Mouse (Mus musculus): ENCODE results near the gene Kcnt1. TPM values are rescaled to one million over a fixed set of nuclear protein-coding genes. Genes with fewer than 3 reads are reported as not detected.

Kcnt1 gene
- 1.5 and 1.7 TPM in 2 replicates for polyA plus RNA-seq (2012; rRNA removed; ENCODE audit: low replicate concordance)

DNA sequence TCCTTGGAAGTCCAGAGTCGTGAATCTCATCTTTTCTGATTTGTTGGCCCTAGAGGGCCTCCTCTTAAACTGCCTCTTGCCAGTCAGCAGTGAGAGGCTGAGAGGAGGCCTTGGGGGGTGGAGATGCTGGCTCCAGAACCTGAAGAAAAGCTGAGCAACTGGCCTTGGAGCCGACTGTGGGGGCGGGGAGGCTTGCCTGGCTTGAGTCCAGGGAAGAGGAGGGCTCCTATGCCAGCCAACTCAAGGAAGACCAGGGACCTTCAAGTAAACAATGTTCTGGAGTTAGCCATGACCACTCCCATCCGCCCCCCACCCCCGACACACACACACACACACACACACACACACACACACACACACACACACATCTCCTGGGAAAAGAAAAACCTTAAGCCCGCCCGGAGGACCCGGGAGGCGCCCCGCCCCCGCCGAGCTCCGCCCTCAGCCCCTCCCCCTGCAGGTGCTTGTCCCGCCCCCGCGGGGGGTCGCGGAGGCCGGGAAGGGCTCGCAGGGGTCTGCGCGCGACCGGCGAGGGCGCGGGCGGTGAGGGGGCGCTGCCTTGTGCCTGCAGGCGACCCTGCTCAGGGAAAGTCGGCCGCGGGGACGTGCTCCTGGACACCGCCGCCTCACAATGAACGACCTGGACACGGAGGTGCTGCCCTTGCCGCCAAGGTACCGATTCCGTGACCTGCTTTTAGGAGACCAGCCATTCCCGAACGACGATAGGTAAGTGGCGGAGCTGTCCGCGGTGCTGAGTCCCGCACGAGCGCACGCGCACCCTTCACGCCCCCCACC lies at the start of gene Kcnt1:
TSS of gene Kcnt1 (plus strand) at position 398 of the 795 bp plus-strand sequence.

GRCm38 (mm10) chr2:25815748-25816147 lies 47.8 kb upstream of the Kcnt1 start, which contains the start of gene Glt6d1:
TSS of gene Glt6d1 (minus strand) at chr2:25815848.

DNA sequence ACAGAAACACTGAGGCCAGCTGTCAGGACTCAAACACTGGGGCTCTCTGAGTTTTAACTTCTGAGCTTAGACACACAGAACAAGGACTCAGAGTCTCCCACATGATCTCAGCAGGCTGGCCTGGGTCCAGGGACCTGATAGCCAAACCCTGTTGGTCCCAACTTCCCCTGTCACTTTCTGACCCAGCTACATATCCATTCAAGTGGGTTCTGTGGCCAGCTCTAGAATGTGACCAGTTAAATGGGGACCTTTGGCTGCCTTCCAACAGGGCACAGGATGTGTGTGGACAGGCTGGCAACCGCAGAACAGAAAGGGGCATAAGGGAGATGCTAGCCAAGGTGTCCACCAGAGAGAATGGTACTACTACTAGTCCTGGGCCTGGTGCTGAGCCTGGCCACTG lies 40.7 kb upstream of the Kcnt1 start, which contains the start of gene Lcn9:
TSS of gene Lcn9 (plus strand) at position 348 of the 400 bp plus-strand sequence.

GRCm38 (mm10) chr2:25847226-25847625 lies 16.3 kb upstream of the Kcnt1 start, which contains the start of gene Sohlh1:
TSS of gene Sohlh1 (minus strand) at chr2:25847248.

Other genes with a start within 250 kb of the Kcnt1 start
- gene Ccdc183, start 246.1 kb upstream of the Kcnt1 start, polyA plus RNA-seq (2012; rRNA removed; ENCODE audit: low replicate concordance): not detected in 2 replicates
- 31.8 and 53.1 TPM in 2 replicates for gene Tmem141, start 241.7 kb upstream of the Kcnt1 start, polyA plus RNA-seq (2012; rRNA removed; ENCODE audit: low replicate concordance)
- gene Fcna, start 235.7 kb upstream of the Kcnt1 start, polyA plus RNA-seq (2012; rRNA removed; ENCODE audit: low replicate concordance): 16.8 and 21.3 TPM in 2 replicates
- 0.64 and 5.5 TPM in 2 replicates for gene Lcn8, start 210.6 kb upstream of the Kcnt1 start, polyA plus RNA-seq (2012; rRNA removed; ENCODE audit: low replicate concordance)
- gene Lcn5, start 205.8 kb upstream of the Kcnt1 start, polyA plus RNA-seq (2012; rRNA removed; ENCODE audit: low replicate concordance): 0.52 and 3.7 TPM in 2 replicates
- 0.78 TPM in 1 of 2 replicates, not detected in the other for gene Lcn6, start 186.9 kb upstream of the Kcnt1 start, polyA plus RNA-seq (2012; rRNA removed; ENCODE audit: low replicate concordance)
- 0.24 and 0.62 TPM in 2 replicates for gene Lcn10, start 181.0 kb upstream of the Kcnt1 start, polyA plus RNA-seq (2012; rRNA removed; ENCODE audit: low replicate concordance)
- not detected in 2 replicates for gene Obp2a, start 163.7 kb upstream of the Kcnt1 start, polyA plus RNA-seq (2012; rRNA removed; ENCODE audit: low replicate concordance)
- gene Bmyc, start 157.0 kb upstream of the Kcnt1 start, polyA plus RNA-seq (2012; rRNA removed; ENCODE audit: low replicate concordance): 48.0 and 66.2 TPM in 2 replicates
- not detected in 2 replicates for gene Obp2b, start 126.7 kb upstream of the Kcnt1 start, polyA plus RNA-seq (2012; rRNA removed; ENCODE audit: low replicate concordance)
- gene Lcn3, start 98.2 kb upstream of the Kcnt1 start, polyA plus RNA-seq (2012; rRNA removed; ENCODE audit: low replicate concordance): not detected in 2 replicates
- gene Lcn11, start 86.7 kb upstream of the Kcnt1 start, polyA plus RNA-seq (2012; rRNA removed; ENCODE audit: low replicate concordance): not detected in 2 replicates
- gene Gm13539, start 81.5 kb upstream of the Kcnt1 start, polyA plus RNA-seq (2012; rRNA removed; ENCODE audit: low replicate concordance): not detected in 2 replicates
- gene Glt6d1, start 47.9 kb upstream of the Kcnt1 start, polyA plus RNA-seq (2012; rRNA removed; ENCODE audit: low replicate concordance): not detected in 2 replicates
- gene Lcn9, start 40.6 kb upstream of the Kcnt1 start, polyA plus RNA-seq (2012; rRNA removed; ENCODE audit: low replicate concordance): 0.44 and 2.1 TPM in 2 replicates
- gene Sohlh1, start 16.5 kb upstream of the Kcnt1 start, polyA plus RNA-seq (2012; rRNA removed; ENCODE audit: low replicate concordance): not detected in 2 replicates
- gene Camsap1, start 119.5 kb downstream of the Kcnt1 start, polyA plus RNA-seq (2012; rRNA removed; ENCODE audit: low replicate concordance): 7.2 and 22.4 TPM in 2 replicates
- 69.7 and 73.3 TPM in 2 replicates for gene Ubac1, start 158.0 kb downstream of the Kcnt1 start, polyA plus RNA-seq (2012; rRNA removed; ENCODE audit: low replicate concordance)